Mouse (Mus musculus): Measurements from ENCODE around the gene Kbtbd7. TPM values are rescaled to one million over a fixed set of nuclear protein-coding genes. Genes with fewer than 3 reads are reported as not detected.
"Not testable (repeated sequence)": the region's sequence is repeated elsewhere in the genome, so short reads cannot be mapped to it uniquely, and the experiment has no call there.

Gene Kbtbd7
- total and polyA plus RNA-seq, 3 experiments, result 2.7 to 3.8 TPM; not detected in 1

GRCm38 (mm10) chr14:79445055-79445620 is 18.8 kb downstream of the Kbtbd7 start:
- H3K27me3 ChIP-seq (ENCODE audit: control insufficient read depth in 1 of 2, insufficient read depth in 2 of 2, low read length in 2 of 2), result no peaks in the 10 kb centered on the region
- H3K4me1 ChIP-seq (ENCODE audit: control insufficient read depth in 1 of 2, insufficient read depth in 2 of 2, low read length in 2 of 2), result peaks cover 0 to 4% of the 10 kb centered on the region in 2 experiments; a peak in 1 of 4 replicates
- no peak overlapping the region for H3K4me3 ChIP-seq (ENCODE audit: control insufficient read depth in 1 of 2, insufficient read depth in 1 of 2, low read depth in 2 of 2, low read length in 2 of 2)
- DNase-seq (ENCODE audit: low read depth, low spot score), result no peak
- no peak overlapping the region for H3K9ac ChIP-seq (ENCODE audit: control insufficient read depth, low read depth, low read length, poor library complexity, severe bottlenecking)
- H3K36me3 ChIP-seq (ENCODE audit: control insufficient read depth in 1 of 2, insufficient read depth in 2 of 2, low read length in 2 of 2), result peaks cover 0 to 6% of the 10 kb centered on the region in 2 experiments; a peak in 1 of 4 replicates
- H3K9me3 ChIP-seq (replicated peaks; ENCODE audit: insufficient read depth, low read length), result no peaks in the 10 kb centered on the region
- H3K27ac ChIP-seq (ENCODE audit: control insufficient read depth, low read depth, low read length), result no peak overlapping the region
- no peaks in the 10 kb centered on the region for H3K79me2 ChIP-seq (ENCODE audit: control insufficient read depth, insufficient read depth, low read length, poor library complexity)
- no peak for TF ChIP-seq JUND (IDR thresholded peaks at IDR 0.05; ENCODE audit: low read depth, low read length)
- TF ChIP-seq HCFC1 (IDR thresholded peaks at IDR 0.05; ENCODE audit: low read depth, low read length), result no peak
- no peak for TF ChIP-seq NRF1 (IDR thresholded peaks at IDR 0.05; ENCODE audit: insufficient read depth, low read depth, low read length, poor library complexity, severe bottlenecking)
- TF ChIP-seq NELFE (IDR thresholded peaks at IDR 0.05; ENCODE audit: low read depth, low read length), result no peak
- TF ChIP-seq TAL1 (IDR thresholded peaks at IDR 0.05; ENCODE audit: low read length), result no peak
- TF ChIP-seq ELF1 (IDR thresholded peaks at IDR 0.05; ENCODE audit: low read depth, low read length), result no peak
- no peak for TF ChIP-seq SMC3 (IDR thresholded peaks at IDR 0.05; ENCODE audit: low read depth, low read length)
- no peak for TF ChIP-seq GATA1 (IDR thresholded peaks at IDR 0.05; ENCODE audit: low read depth, low read length)
- TF ChIP-seq POLR2AphosphoS2 (IDR thresholded peaks at IDR 0.05; ENCODE audit: low read length), result no peak
- no peak for TF ChIP-seq EP300 (IDR thresholded peaks at IDR 0.05; ENCODE audit: low read depth in 1 of 2, low read length in 2 of 2)
- no peak for TF ChIP-seq USF2 (IDR thresholded peaks at IDR 0.05; ENCODE audit: borderline replicate concordance in 1 of 2, insufficient read depth in 1 of 2, low read depth in 1 of 2, low read length in 2 of 2)
- no peak for TF ChIP-seq MYB (IDR thresholded peaks at IDR 0.05; ENCODE audit: low read depth, low read length)

GRCm38 (mm10) chr14:79451681-79452590 is 25.6 kb downstream of the Kbtbd7 start, which contains the start of gene Kbtbd6:
TSS of gene Kbtbd6 (plus strand) at chr14:79451835.
- not testable (repeated sequence) for H3K27ac ChIP-seq (ENCODE audit: control insufficient read depth, low read depth, low read length); H3K4me3 ChIP-seq (ENCODE audit: control insufficient read depth in 1 of 2, insufficient read depth in 1 of 2, low read depth in 2 of 2, low read length in 2 of 2)

GRCm38 (mm10) chr14:79452591-79452934 is 26.3 kb downstream of the Kbtbd7 start:
- H3K27ac ChIP-seq (ENCODE audit: control insufficient read depth, low read depth, low read length); DNase-seq (ENCODE audit: low read depth, low spot score); H3K79me2 ChIP-seq (ENCODE audit: control insufficient read depth, insufficient read depth, low read length, poor library complexity); H3K27me3 ChIP-seq (ENCODE audit: control insufficient read depth in 1 of 2, insufficient read depth in 2 of 2, low read length in 2 of 2); H3K4me3 ChIP-seq (ENCODE audit: control insufficient read depth in 1 of 2, insufficient read depth in 1 of 2, low read depth in 2 of 2, low read length in 2 of 2); H3K9ac ChIP-seq (ENCODE audit: control insufficient read depth, low read depth, low read length, poor library complexity, severe bottlenecking); H3K36me3 ChIP-seq (ENCODE audit: control insufficient read depth in 1 of 2, insufficient read depth in 2 of 2, low read length in 2 of 2); H3K9me3 ChIP-seq (replicated peaks; ENCODE audit: insufficient read depth, low read length); H3K4me1 ChIP-seq (ENCODE audit: control insufficient read depth in 1 of 2, insufficient read depth in 2 of 2, low read length in 2 of 2): not testable (repeated sequence)

More at GRCm38 (mm10) chr14:79451681-79452590, 25.6 kb downstream of the Kbtbd7 start, which contains the start of gene Kbtbd6:
- H3K9ac ChIP-seq (ENCODE audit: control insufficient read depth, low read depth, low read length, poor library complexity, severe bottlenecking); DNase-seq (ENCODE audit: low read depth, low spot score); H3K79me2 ChIP-seq (ENCODE audit: control insufficient read depth, insufficient read depth, low read length, poor library complexity); H3K4me1 ChIP-seq (ENCODE audit: control insufficient read depth in 1 of 2, insufficient read depth in 2 of 2, low read length in 2 of 2); H3K9me3 ChIP-seq (replicated peaks; ENCODE audit: insufficient read depth, low read length); H3K27me3 ChIP-seq (ENCODE audit: control insufficient read depth in 1 of 2, insufficient read depth in 2 of 2, low read length in 2 of 2); H3K36me3 ChIP-seq (ENCODE audit: control insufficient read depth in 1 of 2, insufficient read depth in 2 of 2, low read length in 2 of 2): not testable (repeated sequence)
- TF ChIP-seq HCFC1 (IDR thresholded peaks at IDR 0.05; ENCODE audit: low read depth, low read length), result peak; percentile 45; the same call in 1 of the 2 replicates

All from MEL (cell line).